Mouse (Mus musculus) forebrain, embryonic 15.5 days (tissue): ENCODE data around the gene Vim. TPM values are rescaled to one million over a fixed set of nuclear protein-coding genes. Genes with fewer than 3 reads are reported as not detected.

Experiments used
- ATAC-seq: fragments of 200-750 bp; cut with Nextera tagmentation; replicated peaks from 2 replicates; pipeline ENCODE4 v1.8.0; 2017; ENCODE audit warnings: mild to moderate bottlenecking, moderate TSS enrichment, moderate library complexity
- H3K27ac ChIP-seq: fragments of 300-500 bp; sonication (generic); replicated peaks from 2 replicates; pipeline ENCODE4 v1.5.1; 2015; ENCODE audit warnings: mild to moderate bottlenecking, inconsistent platforms
- H3K27me3 ChIP-seq: fragments of 300-500 bp; sonication (generic); 2 replicates; pipeline ENCODE4 v1.6.1; 2015; ENCODE audit warnings: inconsistent platforms
- H3K36me3 ChIP-seq: fragments of 300-500 bp; sonication (generic); 2 replicates; pipeline ENCODE4 v1.6.1; 2015; ENCODE audit warnings: mild to moderate bottlenecking, inconsistent platforms
- H3K4me1 ChIP-seq: fragments of 300-500 bp; sonication (generic); 2 replicates; pipeline ENCODE4 v1.6.1; 2015; ENCODE audit warnings: inconsistent platforms
- H3K4me2 ChIP-seq: fragments of 300-500 bp; sonication (generic); replicated peaks from 2 replicates; pipeline ENCODE4 v1.6.1; 2015; ENCODE audit warnings: mild to moderate bottlenecking, inconsistent platforms
- H3K4me3 ChIP-seq: fragments of 300-500 bp; sonication (generic); 2 replicates; pipeline ENCODE4 v1.5.1; 2015; ENCODE audit warnings: mild to moderate bottlenecking, inconsistent platforms
- H3K9ac ChIP-seq: fragments of 300-500 bp; sonication (generic); replicated peaks from 2 replicates; pipeline ENCODE4 v1.6.1; 2015; ENCODE audit warnings: mild to moderate bottlenecking, inconsistent platforms
- H3K9me3 ChIP-seq: fragments of 300-500 bp; sonication (generic); 2 replicates; pipeline ENCODE4 v1.6.1; 2016; ENCODE audit warnings: inconsistent platforms
- WGBS: fragments of 180-500 bp; shearing (Covaris S2); methylation state at CpG from one replicate; pipeline ENCODE4 v1.1.7; 2015; ENCODE audit warnings: mixed read lengths; 5-methylcytosine and 5-hydroxymethylcytosine counted together
- polyA plus RNA-seq: library from polyadenylated mRNA; unstranded; fragments of >200 nt; fragmentation: Nextera tagmentation; extraction: Ambion mirVana; gene quantifications from 2 replicates; pipeline ENCODE4 v1.2.1, GENCODE M21; 2015

Gene Vim
- polyA plus RNA-seq, 1 experiment from 2014 or later, result 554 TPM

DNA sequence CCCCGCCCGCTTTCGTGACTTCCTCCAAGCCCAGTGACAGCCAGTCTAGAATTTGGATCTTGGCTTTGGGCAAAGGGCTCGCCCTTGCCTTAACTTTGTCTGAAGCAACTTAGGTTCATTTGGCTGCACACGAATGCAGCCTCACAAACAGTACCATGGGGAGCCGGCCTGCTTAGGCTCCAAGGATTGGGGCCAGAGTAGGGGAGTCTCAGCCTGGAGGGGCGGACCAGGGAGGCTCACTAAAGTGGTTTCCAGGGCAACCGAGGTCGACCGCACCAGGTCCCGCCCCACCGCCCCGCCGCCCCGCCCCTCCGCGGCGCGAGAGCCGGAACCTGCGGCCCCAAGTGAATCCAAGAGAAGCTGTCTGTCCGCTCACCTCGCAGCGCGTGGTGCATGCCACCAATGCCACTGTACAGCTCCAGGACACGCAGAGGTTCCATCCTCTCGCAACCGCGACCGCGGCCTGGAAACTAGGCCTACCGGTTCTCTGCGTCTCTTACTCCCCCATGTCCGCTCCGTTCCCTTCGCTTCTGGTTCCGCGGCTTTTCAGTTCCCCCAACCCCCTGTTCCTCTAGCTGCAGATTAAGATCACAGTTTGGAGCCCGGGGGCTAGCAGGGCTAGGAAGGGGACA is 29.4 kb upstream of the Vim start, which contains the start of gene Trdmt1:
Gene Trdmt1 (minus strand): TSS at position 476 of the 632 bp plus-strand sequence.
- Histone ChIP-seq H3K4me3 (peak within 1 kb of the TSS; percentile 65), H3K27me3 (no peaks in the 10 kb centered on the region), H3K9ac (peak within 1 kb of the TSS; percentile 78), H3K9me3 (no peaks in the 10 kb centered on the region), H3K4me2 (peak within 1 kb of the TSS; percentile 49), H3K4me1 (peaks cover 16% of the 10 kb centered on the region), H3K36me3 (no peaks in the 10 kb centered on the region), H3K27ac (peak within 1 kb of the TSS; percentile 94)
- under 1% methylated on average over 39 of the region's 39 CpGs for WGBS
- peak; percentile 99 for ATAC-seq

DNA sequence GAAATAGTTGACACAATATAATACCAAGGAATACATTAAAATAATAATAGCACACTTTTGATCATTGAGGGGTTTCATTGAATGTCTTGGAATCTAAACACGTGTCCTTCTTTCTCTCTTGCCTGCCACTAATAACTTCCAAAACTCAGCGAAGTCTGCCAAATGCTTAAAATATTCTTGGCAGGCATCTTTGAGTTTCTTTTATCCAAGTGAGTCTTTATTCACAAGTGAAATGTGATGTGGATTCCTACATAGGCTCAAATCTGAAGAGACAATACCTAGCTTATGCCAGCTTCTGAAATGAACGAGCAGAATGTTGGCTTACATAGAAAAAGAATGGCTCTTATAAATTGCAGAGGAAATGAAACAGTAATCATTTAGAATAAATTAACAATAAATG is 25.0 kb upstream of the Vim start:
- ATAC-seq, result no peak
- H3K27me3 ChIP-seq, result no peaks in the 10 kb centered on the region
- H3K9me3 ChIP-seq, result no peaks in the 10 kb centered on the region
- peaks cover 14% of the 10 kb centered on the region for H3K4me1 ChIP-seq
- no peak overlapping the region for H3K4me2 ChIP-seq
- no peak overlapping the region for H3K4me3 ChIP-seq
- no peak overlapping the region for H3K27ac ChIP-seq
- no peak overlapping the region for H3K9ac ChIP-seq
- H3K36me3 ChIP-seq, result no peaks in the 10 kb centered on the region
- WGBS, result 39% methylated on average over 3 of the region's 3 CpGs

DNA sequence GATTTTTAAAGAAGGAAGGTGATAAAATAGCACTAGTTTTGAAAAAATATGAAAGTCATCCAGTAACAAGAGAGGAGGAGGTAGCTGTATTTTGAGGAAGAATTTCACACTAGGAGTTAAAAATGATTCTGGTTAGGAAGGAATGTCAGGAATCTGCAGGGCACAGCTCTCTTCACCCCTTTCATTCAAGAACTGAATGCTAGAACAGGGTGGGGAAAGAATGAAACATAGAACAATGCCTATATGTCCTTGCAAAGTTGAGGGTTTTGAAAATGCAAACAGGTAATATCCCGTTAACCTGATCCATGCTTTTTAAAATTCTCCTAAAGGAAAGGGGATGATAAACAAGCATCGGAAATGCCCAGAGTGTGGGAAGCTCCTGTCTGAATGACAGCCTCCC is 19.8 kb upstream of the Vim start:
- no peak overlapping the region for H3K9ac ChIP-seq
- H3K4me1 ChIP-seq, result no peaks in the 10 kb centered on the region; the same call in 1 of the 2 replicates
- H3K27ac ChIP-seq, result no peak overlapping the region
- 62% methylated on average over 2 of the region's 2 CpGs for WGBS
- no peaks in the 10 kb centered on the region for H3K9me3 ChIP-seq
- no peak for ATAC-seq
- no peak overlapping the region for H3K4me3 ChIP-seq
- no peaks in the 10 kb centered on the region for H3K27me3 ChIP-seq
- no peaks in the 10 kb centered on the region for H3K36me3 ChIP-seq
- H3K4me2 ChIP-seq, result no peak overlapping the region

DNA sequence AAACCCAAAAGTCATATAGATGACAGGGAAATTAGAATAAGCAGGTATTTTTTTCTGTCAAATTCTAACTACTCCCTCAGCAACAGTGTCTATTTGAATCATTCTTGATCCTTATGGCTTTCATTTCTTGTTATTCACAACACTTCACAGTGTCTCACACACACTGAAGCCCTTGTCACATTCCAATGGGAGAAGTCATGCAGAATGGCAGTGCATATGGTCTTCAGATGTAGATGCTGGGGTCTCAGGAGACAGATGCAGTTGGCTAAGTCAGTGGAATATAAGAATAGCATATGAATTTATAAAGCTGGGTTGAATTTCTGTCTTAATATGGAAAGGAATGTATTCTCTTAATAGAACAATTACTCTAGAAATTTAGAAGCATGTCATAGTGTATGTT is 17.5 kb upstream of the Vim start:
- Histone ChIP-seq H3K9ac (no peak overlapping the region), H3K4me3 (no peak overlapping the region), H3K9me3 (no peaks in the 10 kb centered on the region), H3K36me3 (no peaks in the 10 kb centered on the region), H3K4me1 (no peaks in the 10 kb centered on the region), H3K27ac (no peak overlapping the region), H3K4me2 (no peak overlapping the region), H3K27me3 (no peaks in the 10 kb centered on the region)
- no peak for ATAC-seq

DNA sequence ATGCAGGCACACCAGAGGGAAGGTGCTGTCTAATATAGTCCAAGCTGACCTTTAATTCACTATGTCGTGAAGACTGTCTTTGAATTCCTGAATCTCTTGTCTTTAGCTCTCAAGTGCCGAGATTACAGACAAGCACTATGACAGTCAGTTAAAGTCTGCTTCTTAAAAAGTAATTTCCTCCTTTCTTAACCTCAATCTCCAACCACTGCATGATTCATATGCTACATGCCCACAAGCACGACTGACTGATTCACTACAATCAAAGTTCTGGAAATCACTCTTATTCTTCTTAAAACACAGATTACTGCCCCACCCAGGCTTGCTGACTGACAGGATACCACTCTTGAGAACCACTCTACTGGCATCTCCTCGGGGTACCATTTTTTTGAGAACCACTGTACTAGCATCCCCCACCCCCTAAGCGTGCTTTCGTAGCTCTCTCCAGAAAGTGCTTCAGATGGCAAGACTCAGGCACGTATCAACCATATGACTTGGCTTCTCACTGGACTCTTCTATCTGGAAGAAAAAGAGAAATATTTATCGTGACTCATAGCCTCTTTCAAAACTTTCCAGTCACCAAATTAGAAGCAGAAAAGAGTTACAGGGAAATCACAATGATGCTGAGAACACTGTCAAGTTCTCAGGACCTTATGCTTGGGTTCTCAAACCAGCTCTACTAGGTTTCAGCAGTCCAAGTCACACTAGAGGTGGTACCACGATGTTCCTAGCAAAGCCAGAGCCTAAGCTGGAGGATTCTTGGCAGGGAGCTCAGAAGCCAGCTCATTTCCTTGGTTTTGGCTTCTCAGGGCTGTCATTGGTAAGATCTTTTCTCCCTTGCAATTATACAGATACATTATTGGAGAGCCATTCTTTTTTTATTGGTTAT is 16.3 kb upstream of the Vim start:
- ATAC-seq, result no peak
- Histone ChIP-seq H3K4me3 (no peak overlapping the region), H3K4me1 (no peaks in the 10 kb centered on the region), H3K27me3 (no peaks in the 10 kb centered on the region), H3K36me3 (no peaks in the 10 kb centered on the region), H3K27ac (no peak overlapping the region), H3K9ac (no peak overlapping the region), H3K4me2 (no peak overlapping the region), H3K9me3 (no peaks in the 10 kb centered on the region)
- 85% methylated on average over 9 of the region's 9 CpGs for WGBS

DNA sequence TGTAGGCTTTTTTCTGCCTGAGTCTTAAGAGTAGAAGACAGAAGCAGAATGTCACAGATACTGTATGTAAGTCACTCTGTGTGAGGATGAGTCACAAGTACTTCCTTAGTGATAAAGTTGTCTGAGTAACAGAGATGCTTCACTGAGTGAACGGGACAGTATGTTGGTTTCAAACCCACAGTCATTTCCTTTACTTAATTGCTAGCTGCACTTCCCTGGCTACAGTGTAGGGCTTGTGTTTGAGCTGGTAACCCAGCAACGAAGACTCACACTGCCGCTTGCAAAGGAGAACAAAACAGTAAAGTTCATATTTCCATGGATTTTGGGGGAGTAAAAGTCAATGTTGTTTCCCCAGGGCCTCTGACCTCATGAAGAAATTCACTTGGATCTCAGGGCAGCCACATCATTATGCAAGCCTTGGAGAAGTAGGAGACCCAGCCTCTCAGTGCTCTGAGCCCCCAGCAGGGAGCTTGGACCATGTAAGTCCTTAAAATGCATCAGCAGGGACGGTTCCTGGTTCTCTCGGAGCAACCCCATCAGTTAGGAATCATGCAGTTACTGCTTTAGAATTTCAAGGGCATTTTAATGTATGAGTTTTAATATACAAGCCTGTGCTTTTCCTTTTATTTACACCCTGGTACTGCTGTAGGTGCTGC is 15.0 kb upstream of the Vim start:
- H3K27me3 ChIP-seq, result no peaks in the 10 kb centered on the region
- no peaks in the 10 kb centered on the region for H3K9me3 ChIP-seq
- ATAC-seq, result no peak
- WGBS, result 53% methylated on average over 5 of the region's 5 CpGs
- H3K27ac ChIP-seq, result no peak overlapping the region
- H3K4me3 ChIP-seq, result no peak overlapping the region
- H3K4me1 ChIP-seq, result no peaks in the 10 kb centered on the region
- no peaks in the 10 kb centered on the region for H3K36me3 ChIP-seq
- H3K4me2 ChIP-seq, result no peak overlapping the region
- no peak overlapping the region for H3K9ac ChIP-seq

DNA sequence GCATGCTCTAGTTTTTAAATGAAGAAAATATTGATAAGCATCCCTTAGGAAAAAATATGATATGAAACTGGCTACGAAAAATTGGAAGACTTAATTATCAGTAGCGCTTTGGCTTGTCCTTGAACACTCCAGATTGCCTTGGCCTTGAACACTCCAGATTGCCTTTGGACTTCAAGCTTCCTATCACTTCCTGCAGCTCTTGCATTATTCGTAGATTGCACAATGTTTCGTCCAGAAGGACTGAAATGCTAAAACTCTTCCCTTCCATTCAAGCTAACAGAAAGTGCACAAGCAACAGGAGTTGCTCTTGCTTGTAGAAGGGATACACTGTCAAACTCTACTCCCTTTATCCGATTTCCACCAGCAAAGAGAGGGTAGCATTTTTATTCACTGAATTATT is 14.4 kb upstream of the Vim start:
- Histone ChIP-seq H3K9me3 (no peaks in the 10 kb centered on the region), H3K9ac (no peak overlapping the region), H3K4me2 (no peak overlapping the region), H3K36me3 (no peaks in the 10 kb centered on the region), H3K4me1 (no peaks in the 10 kb centered on the region), H3K27me3 (no peaks in the 10 kb centered on the region), H3K27ac (no peak overlapping the region), H3K4me3 (no peak overlapping the region)
- 94% methylated on average over 5 of the region's 5 CpGs for WGBS
- no peak for ATAC-seq

DNA sequence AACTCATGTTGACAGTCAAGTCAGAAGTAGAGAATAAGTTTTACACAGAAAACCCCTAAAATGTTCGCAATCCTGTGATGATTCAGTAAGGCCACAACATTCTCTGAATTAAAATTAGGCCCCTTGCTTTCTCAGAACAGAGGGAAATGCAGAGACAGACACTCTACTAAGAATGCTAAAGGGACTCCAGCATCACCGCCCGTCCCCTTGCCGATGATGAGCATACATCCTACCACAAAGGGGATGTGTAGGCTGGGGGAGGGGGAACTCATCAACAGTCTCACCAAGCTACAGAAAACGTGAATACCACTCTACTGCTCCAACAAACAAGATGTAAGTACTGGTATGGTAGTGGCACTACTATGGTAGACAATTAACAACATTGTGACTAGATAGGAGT is 14.0 kb upstream of the Vim start:
- Histone ChIP-seq H3K36me3 (no peaks in the 10 kb centered on the region), H3K9ac (no peak overlapping the region), H3K27ac (no peak overlapping the region), H3K27me3 (no peaks in the 10 kb centered on the region), H3K4me2 (no peak overlapping the region), H3K9me3 (no peaks in the 10 kb centered on the region), H3K4me3 (no peak overlapping the region), H3K4me1 (no peaks in the 10 kb centered on the region)
- 78% methylated on average over 5 of the region's 5 CpGs for WGBS
- no peak for ATAC-seq

DNA sequence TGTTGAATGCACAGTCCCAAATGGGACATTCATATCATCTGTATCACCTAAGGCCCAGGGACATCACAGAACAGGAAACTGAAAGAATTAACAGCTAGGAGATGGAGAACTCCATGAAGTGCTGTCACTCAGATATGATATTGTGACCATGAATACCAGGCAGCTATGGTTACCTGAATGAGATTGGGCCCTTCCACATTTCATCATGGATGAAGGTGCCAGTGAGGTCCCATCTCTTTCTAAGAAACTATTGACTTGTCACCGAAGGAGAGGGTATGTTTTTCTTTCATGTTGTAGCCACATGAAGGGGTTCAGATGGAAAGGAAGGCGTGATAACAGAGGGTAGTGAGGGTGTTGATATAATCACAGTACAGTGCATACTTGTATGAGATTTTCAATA is 13.3 kb upstream of the Vim start:
- Histone ChIP-seq H3K4me3 (no peak overlapping the region), H3K4me1 (no peaks in the 10 kb centered on the region), H3K27me3 (no peaks in the 10 kb centered on the region), H3K36me3 (no peaks in the 10 kb centered on the region), H3K9me3 (no peaks in the 10 kb centered on the region), H3K4me2 (no peak overlapping the region), H3K9ac (no peak overlapping the region), H3K27ac (no peak overlapping the region)
- ATAC-seq, result no peak
- 89% methylated on average over 2 of the region's 2 CpGs for WGBS

DNA sequence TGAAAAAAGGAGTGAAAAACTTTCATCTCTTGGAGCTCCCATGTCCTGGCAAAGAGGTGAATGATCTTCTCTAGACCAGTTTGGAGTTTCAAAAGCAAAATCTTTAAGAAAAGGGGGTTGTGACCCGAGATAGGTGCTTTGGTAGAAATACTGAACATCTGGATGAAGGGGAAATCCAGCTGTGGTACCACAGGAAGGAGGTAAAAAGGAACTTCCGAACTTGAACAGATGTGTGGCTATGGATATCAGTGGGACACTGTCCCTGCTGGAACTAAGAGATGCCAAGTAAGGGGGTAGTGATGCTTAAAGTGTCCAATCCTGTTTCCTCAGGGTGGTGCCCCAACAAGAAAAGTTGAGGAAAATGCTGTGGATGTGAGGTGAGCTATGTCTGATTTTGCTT is 3.6 kb upstream of the Vim start:
- Histone ChIP-seq H3K4me1 (peaks cover 19% of the 10 kb centered on the region), H3K9ac (no peak overlapping the region), H3K4me3 (no peak overlapping the region), H3K4me2 (no peak overlapping the region), H3K27me3 (no peaks in the 10 kb centered on the region), H3K27ac (no peak overlapping the region), H3K36me3 (no peaks in the 10 kb centered on the region), H3K9me3 (no peaks in the 10 kb centered on the region)
- WGBS, result 80% methylated on average over 2 of the region's 2 CpGs
- no peak for ATAC-seq

DNA sequence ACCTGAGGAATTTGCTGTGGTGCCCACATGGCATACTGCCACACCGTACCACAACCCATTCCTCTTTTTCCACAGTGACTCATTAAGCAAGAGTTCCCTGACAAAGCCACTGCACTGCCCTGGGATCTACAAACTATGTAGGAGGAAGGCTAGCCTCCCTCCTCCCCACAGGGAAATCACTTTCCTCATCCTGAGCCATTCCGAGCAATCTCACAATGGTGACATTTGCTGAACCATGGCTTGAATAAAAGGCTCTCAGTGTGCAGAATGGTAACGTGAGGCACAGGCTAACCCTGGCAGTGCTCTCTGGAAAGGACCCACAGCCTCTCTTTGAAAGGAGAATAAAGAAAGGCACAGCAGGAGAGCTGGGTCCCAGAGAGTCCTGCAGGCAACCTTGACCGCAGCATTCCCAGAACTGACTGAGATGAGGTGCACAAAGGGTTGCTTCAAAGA is 1.6 kb upstream of the Vim start:
- WGBS, result 5% methylated on average over 4 of the region's 4 CpGs
- H3K9me3 ChIP-seq, result no peaks in the 10 kb centered on the region
- ATAC-seq, result no peak
- peak overlapping the region; percentile 97 for H3K27ac ChIP-seq
- peaks cover 34% of the 10 kb centered on the region for H3K4me1 ChIP-seq
- H3K4me3 ChIP-seq, result no peak overlapping the region
- H3K9ac ChIP-seq, result no peak overlapping the region
- H3K4me2 ChIP-seq, result peak overlapping the region; percentile 79; the same call in 1 of the 2 replicates
- H3K36me3 ChIP-seq, result no peaks in the 10 kb centered on the region
- H3K27me3 ChIP-seq, result no peaks in the 10 kb centered on the region
